Mouse (Mus musculus): ENCODE results near the gene Vmn1r167.
"Not testable (repeated sequence)": the region's sequence is repeated elsewhere in the genome, so short reads cannot be mapped to it uniquely, and the experiment has no call there.

Gene Vmn1r167

DNA sequence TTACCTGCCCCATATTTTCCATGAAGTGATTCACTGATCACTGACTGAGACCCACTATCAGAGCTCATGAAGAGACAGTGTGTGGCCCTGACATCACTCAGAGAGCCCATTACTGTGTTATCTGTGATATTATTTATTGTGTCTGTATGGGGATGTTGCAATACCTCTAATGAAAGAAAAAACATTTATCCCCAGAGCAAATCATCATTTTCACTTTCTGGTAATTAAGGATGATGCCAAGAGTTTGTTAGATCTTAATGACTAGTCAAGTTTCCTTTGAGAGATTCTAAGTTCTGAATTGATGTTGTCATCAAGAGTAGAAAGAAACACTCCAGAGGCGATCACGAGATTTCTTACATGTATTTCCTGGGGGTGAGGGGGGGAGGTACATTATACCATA is at the start of gene Vmn1r167:
Vmn1r167 (minus strand) TSS at position 101 of the 400 bp plus-strand sequence.
- DNase-seq: not testable (repeated sequence)

GRCm38 (mm10) chr7:23539432-23539831 is 32.4 kb upstream of the Vmn1r167 start, which contains the start of gene Vmn1r168:
Gene Vmn1r168 (plus strand): TSS chr7:23539732.
- DNase-seq: not testable (repeated sequence)

DNA sequence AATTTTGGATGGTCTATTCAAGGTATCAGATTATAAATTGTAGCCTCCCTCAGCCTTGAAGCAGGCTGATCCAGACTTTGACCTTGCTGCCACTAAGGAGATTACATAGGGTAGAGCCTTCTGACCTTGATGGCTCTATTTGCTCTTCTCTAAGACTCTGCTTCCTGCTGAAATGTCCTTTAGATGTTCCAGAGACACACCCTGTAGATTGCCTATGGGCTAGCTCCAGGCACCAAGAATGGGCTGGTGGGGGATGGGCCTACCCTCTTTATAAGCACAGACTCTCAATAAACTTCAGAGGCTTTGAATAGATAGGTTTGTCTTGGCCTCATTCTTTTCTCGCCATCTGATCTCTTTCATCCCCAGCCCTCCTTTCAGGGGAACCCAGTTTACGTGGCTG is 34.1 kb downstream of the Vmn1r167 start:
- DNase-seq: not testable (repeated sequence)

DNA sequence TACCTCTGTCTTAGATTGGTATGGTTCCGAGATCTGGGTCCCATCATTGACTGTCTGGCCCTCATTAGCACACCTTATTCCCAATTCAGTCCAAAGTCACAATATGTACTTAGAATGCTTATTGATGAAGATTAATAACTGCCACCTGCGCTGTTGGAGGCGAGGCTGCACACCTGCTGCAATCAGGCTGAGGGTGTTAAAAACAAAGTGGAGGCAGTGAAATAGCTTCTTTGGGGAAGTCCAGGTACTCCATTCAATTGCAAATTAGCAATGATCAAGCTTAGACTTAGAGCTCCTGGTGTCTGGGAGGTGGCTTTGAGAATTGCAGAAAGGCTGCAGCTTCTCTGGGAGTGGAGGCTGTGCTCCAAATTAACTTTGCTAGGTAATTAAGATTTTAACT is 36.2 kb downstream of the Vmn1r167 start:
- not testable (repeated sequence) for DNase-seq

- DNase-seq: not testable (repeated sequence)
Observed at GRCm38 (mm10) chr7:23470201-23470600, 36.8 kb downstream of the Vmn1r167 start.
